Mouse (Mus musculus): Measurements from ENCODE around the gene Olfr279.

DNA sequence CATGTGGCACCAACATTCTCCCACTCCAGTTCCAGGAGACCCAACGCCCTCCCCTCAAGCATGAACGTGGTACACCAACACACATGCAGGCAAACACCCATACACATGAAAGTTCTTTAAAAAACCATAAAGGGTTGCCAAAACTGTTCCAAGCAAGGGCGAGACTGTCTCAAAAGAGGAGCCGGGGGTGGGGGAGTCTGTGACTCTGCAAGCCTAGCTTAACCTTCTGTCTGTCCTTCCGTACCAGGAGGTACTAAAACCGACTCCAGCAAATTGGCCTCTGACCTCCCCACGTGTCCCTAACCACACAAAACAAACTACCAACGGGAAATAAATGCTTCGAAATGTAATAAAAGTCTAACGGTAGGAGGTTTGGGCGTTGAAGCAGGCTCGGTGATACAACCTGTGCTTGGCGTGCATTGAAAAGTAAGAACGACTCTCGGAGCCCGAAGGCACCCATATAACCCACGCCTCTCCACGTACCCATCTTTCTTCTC, 40.9 kb downstream of the Olfr279 start:
- TF ChIP-seq CTCF (IDR thresholded peaks at IDR 0.05; ENCODE audit: low read depth, low read length), result no peak
- no peak for TF ChIP-seq POLR2A (IDR thresholded peaks at IDR 0.05; ENCODE audit: insufficient read depth, low read length)
- TF ChIP-seq EP300 (IDR thresholded peaks at IDR 0.05; ENCODE audit: insufficient read depth, low read depth, low read length), result no peak
